ENCODE assay signal across 8 mouse cellular contexts in the genomic region with DNA sequence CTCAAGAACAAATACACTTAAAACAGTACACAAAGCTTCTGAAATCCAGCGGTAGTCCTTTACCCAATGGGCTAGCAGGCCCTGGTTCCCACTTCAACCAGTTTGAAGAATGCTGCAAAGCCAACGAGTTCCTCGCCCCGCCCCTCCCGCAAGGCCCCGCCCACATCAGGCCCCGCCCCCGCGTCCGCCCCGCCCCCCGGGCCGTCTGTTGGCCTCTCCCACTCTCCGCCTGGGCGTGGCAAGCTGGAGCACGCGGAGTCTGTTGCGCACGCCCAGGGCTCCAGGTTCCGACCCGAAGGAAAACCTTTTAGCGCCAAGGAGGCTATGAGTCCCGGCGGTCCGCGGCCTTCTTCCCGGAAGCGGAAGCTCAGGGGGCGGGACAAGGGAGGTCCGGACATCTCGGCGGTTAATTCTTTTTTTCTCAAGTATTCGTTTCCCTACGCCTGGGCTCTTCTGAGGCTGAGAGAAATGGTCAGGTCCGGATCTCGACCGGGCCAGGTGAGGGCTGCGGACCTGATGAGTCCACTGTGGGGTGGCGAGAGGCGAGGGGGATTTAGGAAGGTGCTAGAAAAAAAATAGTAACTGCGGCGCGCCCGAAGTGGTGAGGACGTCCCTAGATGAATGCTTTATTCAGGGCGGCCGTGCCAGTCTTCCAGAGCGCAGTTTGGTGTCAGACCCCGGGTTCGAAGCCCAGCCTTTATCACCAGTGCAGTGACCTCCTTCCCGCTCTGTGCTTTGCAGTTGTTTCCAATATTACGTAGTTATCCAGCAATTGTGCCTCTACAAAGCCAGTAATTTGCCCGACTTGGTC. TPM values are rescaled to one million over a fixed set of nuclear protein-coding genes. Genes with fewer than 3 reads are reported as not detected.
DNase-seq lines count a peak whose midpoint lies in the region; ATAC-seq lines count a peak whose summit lies in the region.

A gene (plus strand): TSS at position 283 of the 811 bp plus-strand sequence.

- peak; percentile 90 to 95 for DNase-seq in adrenal gland, adult (ENCODE audit: inconsistent age in 2 of 2, low spot score in 1 of 2)
- peak; percentile 96 for DNase-seq in embryo, embryonic 10.5 days (ENCODE audit: low spot score)
- peak; percentile 89 for DNase-seq in gastrocnemius, postnatal 14 days
- peak; percentile 96 for DNase-seq in intestine, embryonic 14.5 days (ENCODE audit: low spot score)
- DNase-seq in left cerebral cortex, postnatal 14 days (ENCODE audit: low spot score in 2 of 2): peak; percentile 76
- DNase-seq in mesoderm, embryonic 11.5 days (ENCODE audit: low read depth, low spot score): peak; percentile 93
- peak; percentile 55 to 65 for DNase-seq in right cerebral cortex, postnatal 36 days (ENCODE audit: low spot score in 2 of 2)
- peak; percentile 91 for DNase-seq in yolk sac, embryonic 10.5 days (ENCODE audit: low spot score)

- peak within 1 kb of the TSS; percentile 94 for H3K4me2 ChIP-seq in intestine, embryonic 14.5 days (ENCODE audit: low read length)

- no peaks in the 10 kb centered on the region for H3K36me3 ChIP-seq in intestine, embryonic 14.5 days (ENCODE audit: control insufficient read depth, insufficient read depth, low read length)

- no peaks in the 10 kb centered on the region for H3K27me3 ChIP-seq in intestine, embryonic 14.5 days (replicated peaks; ENCODE audit: control insufficient read depth, insufficient read depth, low read length)

- WGBS in intestine, embryonic 14.5 days: under 1% methylated on average over 53 of the region's 53 CpGs

- peak; percentile 93 for ATAC-seq in intestine, embryonic 14.5 days (replicated peaks; ENCODE audit: low FRiP score, low TSS enrichment, low read depth)

- H3K27ac ChIP-seq in intestine, embryonic 14.5 days (ENCODE audit: low read depth): peak within 1 kb of the TSS; percentile 92

- peak within 1 kb of the TSS; percentile 74 for H3K9ac ChIP-seq in intestine, embryonic 14.5 days (ENCODE audit: low read length)

- H3K4me1 ChIP-seq in intestine, embryonic 14.5 days (replicated peaks; ENCODE audit: control insufficient read depth, insufficient read depth, low read length): peaks cover 7% of the 10 kb centered on the region; the same call in 1 of the 2 replicates

- intact Hi-C loops in gastrocnemius, postnatal 14 days (cut with DNase I; ENCODE audit: low total_unique reads): no loop called here
- intact Hi-C loops in left cerebral cortex, postnatal 14 days (cut with DNase I): loop anchor here (10.0 kb wide), 1 partner anchor 386 kb away; no protein-coding TSS in a partner anchor

- peak within 1 kb of the TSS; percentile 71 for H3K4me3 ChIP-seq in intestine, embryonic 14.5 days (ENCODE audit: low read depth, low read length)

- no peaks in the 10 kb centered on the region for H3K9me3 ChIP-seq in intestine, embryonic 14.5 days (ENCODE audit: control insufficient read depth, low read length)

RNA-seq across cellular contexts. Expression of the gene that starts here (rescaled TPM):
- 1 to 10 TPM; 2.5 to 2.6 TPM for total RNA-seq in gastrocnemius, postnatal 14 days (2021)
- polyA plus RNA-seq in intestine, embryonic 14.5 days (2014; fragmentation: Nextera tagmentation; extraction: Ambion mirVana): 8.3 and 9.2 TPM in 2 replicates
- 1 to 10 TPM; 2.0 to 2.6 TPM for total RNA-seq in left cerebral cortex, postnatal 14 days (2021)

Comparison
In these comparisons a context has a peak if more than half of its experiments do, and no peak if none do; other contexts are left out.
1. Peak in every context shown above with its lines: DNase-seq, ATAC-seq, H3K4me3 ChIP-seq and H3K27ac ChIP-seq.